Mouse (Mus musculus): ENCODE measurements at regions not wholly inside any gene's neighbourhood (a gene's known extent, or its start where the extent isn't known, plus 50 kb on each side); places are given as distances from the start of the nearest gene placed in this dataset.

GRCm38 (mm10) chr8:128608876-128609275 lies 76.6 kb upstream of the Itgb1 start:
- 38% methylated on average over 2 of the region's 2 CpGs for WGBS
- Histone ChIP-seq H3K9me3 (ENCODE audit: control insufficient read depth, low read length) (no peaks in the 10 kb centered on the region), H3K9ac (ENCODE audit: low read depth, low read length) (no peak overlapping the region), H3K36me3 (ENCODE audit: control insufficient read depth, insufficient read depth, low read length) (no peaks in the 10 kb centered on the region), H3K4me1 (ENCODE audit: control insufficient read depth, insufficient read depth, low read length) (0 out of 2 replicates have a peak, but pooled peaks cover 3% of the 10 kb centered on the region), H3K27me3 (ENCODE audit: control insufficient read depth, insufficient read depth, low read length) (no peaks in the 10 kb centered on the region), H3K27ac (ENCODE audit: low read depth, low read length) (no peak overlapping the region), H3K4me3 (ENCODE audit: low read length) (no peak overlapping the region), H3K4me2 (replicated peaks; ENCODE audit: low read depth, low read length) (no peak overlapping the region)
- ATAC-seq (ENCODE audit: low FRiP score, low TSS enrichment) = peak; percentile 89; the same call in 1 of the 2 replicates

- no peaks in the 10 kb centered on the region for H3K9me3 ChIP-seq (ENCODE audit: control insufficient read depth, low read length)
- WGBS = 49% methylated on average over 5 of the region's 5 CpGs
- no peak overlapping the region for H3K4me3 ChIP-seq (ENCODE audit: low read length)
- ATAC-seq (ENCODE audit: low FRiP score, low TSS enrichment) = no peak
- H3K4me2 ChIP-seq (replicated peaks; ENCODE audit: low read depth, low read length) = no peak overlapping the region
- H3K27me3 ChIP-seq (ENCODE audit: control insufficient read depth, insufficient read depth, low read length) = no peaks in the 10 kb centered on the region
- no peak overlapping the region for H3K27ac ChIP-seq (ENCODE audit: low read depth, low read length)
- H3K4me1 ChIP-seq (ENCODE audit: control insufficient read depth, insufficient read depth, low read length) = 0 out of 2 replicates have a peak, but pooled peaks cover 3% of the 10 kb centered on the region
- no peak overlapping the region for H3K9ac ChIP-seq (ENCODE audit: low read depth, low read length)
- H3K36me3 ChIP-seq (ENCODE audit: control insufficient read depth, insufficient read depth, low read length) = no peaks in the 10 kb centered on the region
Observed at GRCm38 (mm10) chr8:128612607-128613006, 72.8 kb upstream of the Itgb1 start.

GRCm38 (mm10) chr8:128617854-128618253 lies 67.6 kb upstream of the Itgb1 start:
- Histone ChIP-seq H3K27me3 (ENCODE audit: control insufficient read depth, insufficient read depth, low read length) (no peaks in the 10 kb centered on the region), H3K4me1 (ENCODE audit: control insufficient read depth, insufficient read depth, low read length) (no peaks in the 10 kb centered on the region), H3K36me3 (ENCODE audit: control insufficient read depth, insufficient read depth, low read length) (no peaks in the 10 kb centered on the region), H3K9ac (ENCODE audit: low read depth, low read length) (no peak overlapping the region), H3K9me3 (ENCODE audit: control insufficient read depth, low read length) (no peaks in the 10 kb centered on the region), H3K27ac (ENCODE audit: low read depth, low read length) (no peak overlapping the region), H3K4me2 (replicated peaks; ENCODE audit: low read depth, low read length) (no peak overlapping the region), H3K4me3 (ENCODE audit: low read length) (no peak overlapping the region)
- ATAC-seq (ENCODE audit: low FRiP score, low TSS enrichment) = no peak
- WGBS = 69% methylated on average over 1 of the region's 1 CpGs

GRCm38 (mm10) chr8:128619086-128619485 lies 66.4 kb upstream of the Itgb1 start:
- H3K4me1 ChIP-seq (ENCODE audit: control insufficient read depth, insufficient read depth, low read length) = no peaks in the 10 kb centered on the region
- ATAC-seq (ENCODE audit: low FRiP score, low TSS enrichment) = no peak
- no peak overlapping the region for H3K9ac ChIP-seq (ENCODE audit: low read depth, low read length)
- no peak overlapping the region for H3K27ac ChIP-seq (ENCODE audit: low read depth, low read length)
- 44% methylated on average over 1 of the region's 1 CpGs for WGBS
- no peak overlapping the region for H3K4me3 ChIP-seq (ENCODE audit: low read length)
- no peaks in the 10 kb centered on the region for H3K9me3 ChIP-seq (ENCODE audit: control insufficient read depth, low read length)
- no peaks in the 10 kb centered on the region for H3K27me3 ChIP-seq (ENCODE audit: control insufficient read depth, insufficient read depth, low read length)
- no peaks in the 10 kb centered on the region for H3K36me3 ChIP-seq (ENCODE audit: control insufficient read depth, insufficient read depth, low read length)
- no peak overlapping the region for H3K4me2 ChIP-seq (replicated peaks; ENCODE audit: low read depth, low read length)
